Mouse (Mus musculus) right cerebral cortex, postnatal 10 days (tissue): ENCODE measurements around the gene Omp.
A peak's percentile ranks its signal among the peaks of the same experiment; 100 is the strongest.

ENCODE experiments used
- DNase-seq, 2 experiments: peaks; one replicate each; pipeline ENCODE4 v3.0.0; 2021; ENCODE audit warnings: low spot score in 2 of 2

The Omp gene

DNA sequence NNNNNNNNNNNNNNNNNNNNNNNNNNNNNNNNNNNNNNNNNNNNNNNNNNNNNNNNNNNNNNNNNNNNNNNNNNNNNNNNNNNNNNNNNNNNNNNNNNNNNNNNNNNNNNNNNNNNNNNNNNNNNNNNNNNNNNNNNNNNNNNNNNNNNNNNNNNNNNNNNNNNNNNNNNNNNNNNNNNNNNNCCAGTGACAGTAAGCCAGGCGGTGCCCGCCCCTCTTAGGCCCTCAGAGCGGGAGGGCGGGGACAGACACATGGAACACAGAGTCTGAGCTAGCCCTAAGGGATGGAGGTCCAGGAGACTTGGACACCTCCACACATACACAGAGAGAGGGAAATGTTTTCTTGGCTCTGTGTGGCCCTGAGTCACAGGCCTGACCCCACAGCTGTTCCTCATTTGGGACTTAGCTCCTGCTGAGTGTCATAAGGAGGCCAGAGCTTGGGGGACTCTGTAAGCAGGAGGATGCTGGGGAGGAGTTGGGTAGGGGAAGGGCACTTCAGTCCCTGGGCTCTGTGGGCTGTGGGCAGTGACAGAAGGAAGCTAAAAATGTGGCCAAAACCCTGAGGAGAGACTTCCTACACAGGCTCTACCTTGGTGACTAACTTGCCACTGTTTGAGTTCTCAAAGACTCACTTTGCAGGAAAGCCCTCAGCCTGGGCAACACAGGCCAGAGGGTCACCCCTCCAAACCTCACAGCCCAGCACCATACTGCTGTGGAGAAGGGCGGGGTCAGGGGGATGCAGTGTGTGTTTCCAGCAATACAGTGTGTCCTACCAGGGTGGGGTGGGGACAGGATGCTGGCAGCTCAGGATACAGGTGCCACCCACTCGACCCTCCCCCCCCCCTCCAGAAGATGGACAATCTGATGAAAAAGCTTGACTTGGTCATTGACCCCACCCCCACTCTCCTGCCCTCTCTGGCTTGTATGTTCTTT lies 26.1 kb upstream of the Omp start:
- peak in 1 of 2 experiments; percentile 25 for DNase-seq

DNA sequence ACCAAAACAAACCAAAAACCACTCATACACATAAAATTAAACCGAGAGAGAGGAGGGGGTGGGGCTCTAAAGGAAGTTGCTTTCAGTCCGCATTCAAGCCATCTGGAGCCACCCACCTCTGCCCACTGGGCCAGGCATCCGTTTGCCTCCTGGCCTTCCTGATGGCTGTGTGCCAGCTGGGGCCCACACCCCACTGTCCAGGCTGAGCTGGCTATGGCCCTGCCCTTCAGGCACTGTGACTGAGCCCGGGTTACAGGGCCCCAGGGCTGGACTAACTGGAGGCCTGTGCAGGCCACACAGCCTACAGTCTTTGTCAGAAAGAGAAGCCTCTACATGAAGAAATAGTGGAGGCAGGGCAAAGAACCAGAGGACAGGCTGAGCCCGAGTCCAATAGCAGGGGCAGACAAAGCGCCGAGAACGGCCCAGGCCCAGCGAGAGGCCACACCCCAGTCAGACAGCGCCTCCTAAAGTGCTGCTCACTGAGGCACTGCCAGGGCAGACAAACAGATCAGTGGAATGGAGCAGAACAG lies 19.8 kb upstream of the Omp start:
- no peak for DNase-seq

DNA sequence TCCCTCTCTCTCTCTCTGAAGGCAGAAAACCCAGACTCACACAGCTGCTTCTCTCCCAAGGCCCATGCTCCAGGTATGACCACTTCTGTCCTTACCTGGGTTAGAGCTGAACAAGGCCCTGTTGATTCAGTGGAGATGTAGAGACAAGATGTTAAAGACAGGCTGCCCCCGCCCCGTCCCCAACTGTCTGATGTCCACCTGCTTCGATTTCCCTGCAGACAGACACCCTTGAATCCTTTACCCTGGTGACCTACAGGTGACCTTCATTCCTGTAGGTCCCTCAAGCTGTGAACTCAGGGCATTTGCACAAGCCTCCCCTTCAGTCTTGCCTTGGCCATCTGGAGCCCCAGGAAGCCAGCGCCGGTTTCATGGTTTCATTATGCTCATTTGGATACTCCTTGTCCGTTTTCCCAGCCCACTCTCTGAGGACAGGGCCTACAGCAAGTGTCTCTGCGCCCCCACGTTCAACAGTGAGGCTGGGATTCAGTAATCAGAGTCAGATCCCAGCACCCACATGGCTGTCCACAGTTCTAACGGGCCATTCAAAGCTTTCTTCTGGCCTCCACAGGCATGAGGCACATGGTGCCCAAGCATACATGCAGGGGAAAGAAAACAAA lies 19.2 kb upstream of the Omp start:
- DNase-seq = no peak

GRCm38 (mm10) chr7:98163700-98164099 lies 18.4 kb upstream of the Omp start:
- no peak for DNase-seq

GRCm38 (mm10) chr7:98162239-98162638 lies 16.9 kb upstream of the Omp start:
- no peak for DNase-seq

- no peak for DNase-seq
Measured at GRCm38 (mm10) chr7:98160041-98160740, 14.9 kb upstream of the Omp start.

DNA sequence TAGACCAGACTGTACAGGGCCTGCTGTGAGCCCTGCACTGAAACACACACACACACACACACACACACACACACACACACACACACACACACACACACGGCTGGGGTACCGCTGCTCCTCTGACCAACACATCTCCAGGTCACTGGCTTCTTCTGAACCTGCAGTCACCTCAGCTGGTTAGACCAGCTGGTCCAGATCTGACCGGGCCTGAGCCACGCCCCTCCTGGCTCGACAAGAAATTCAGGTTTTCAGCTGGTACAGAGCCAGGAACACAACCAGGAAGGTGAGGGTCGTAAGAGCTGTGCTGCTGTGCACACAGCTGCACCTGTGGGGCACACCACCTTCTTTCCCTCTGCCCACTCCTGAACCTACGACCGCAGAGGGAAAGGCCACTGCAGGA lies 13.2 kb upstream of the Omp start:
- DNase-seq = no peak

GRCm38 (mm10) chr7:98157636-98158332 lies 12.5 kb upstream of the Omp start:
- no peak for DNase-seq

DNA sequence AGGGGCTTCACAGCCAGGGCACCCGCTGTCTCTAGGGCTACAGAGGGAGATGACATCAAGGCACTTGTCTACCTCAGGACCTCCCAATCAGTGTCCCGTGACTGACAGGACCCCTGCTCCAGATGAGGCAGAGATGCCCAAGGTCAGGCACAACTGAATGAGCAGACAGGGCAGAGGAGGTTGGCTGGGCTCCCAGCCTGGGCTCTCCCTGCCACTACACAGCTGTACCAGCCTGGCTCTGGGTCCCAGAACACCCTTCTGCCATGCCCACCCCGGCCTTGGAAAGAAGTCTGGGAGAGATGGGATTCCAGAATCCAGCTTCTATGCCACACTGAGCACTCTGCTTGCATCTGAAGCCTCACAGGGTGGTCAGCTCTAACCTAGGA lies 11.0 kb upstream of the Omp start:
- DNase-seq = no peak

DNA sequence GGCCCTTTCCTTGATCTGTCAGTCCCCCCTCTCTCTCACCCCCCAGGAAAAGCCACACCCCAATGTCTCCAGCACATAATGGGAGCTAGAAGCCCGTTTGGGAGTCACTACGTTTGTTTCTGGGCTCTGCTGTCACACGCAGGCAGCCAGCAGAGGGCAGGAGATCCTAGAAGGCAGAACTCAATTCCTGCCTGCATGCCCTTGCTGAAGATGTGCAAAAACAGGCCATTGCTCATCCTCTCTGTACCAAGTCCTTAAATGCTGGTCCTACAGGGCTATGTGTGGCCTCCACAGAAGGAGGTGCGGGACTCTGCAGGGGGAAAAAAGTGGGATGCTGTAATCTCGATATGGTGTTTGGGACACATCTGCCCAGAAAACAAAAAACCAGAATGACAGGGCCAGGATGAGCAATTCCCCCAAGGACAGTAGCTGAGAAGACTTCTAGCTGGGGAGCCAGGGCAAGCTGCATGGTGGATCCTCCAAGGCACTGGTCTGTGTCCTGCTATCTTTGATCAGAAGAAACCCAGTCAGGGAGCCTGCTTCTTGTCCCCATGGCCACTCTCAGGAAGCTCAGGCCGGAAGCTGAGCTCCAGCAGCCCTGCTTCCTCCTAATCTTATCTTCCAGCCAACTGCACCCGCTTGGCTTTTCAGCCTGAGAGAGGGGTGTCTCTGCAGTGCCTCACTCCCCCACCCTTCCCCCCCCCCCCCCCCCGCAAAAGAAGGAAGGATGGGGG lies 10.4 kb upstream of the Omp start:
- peak; percentile 75 to 84 for DNase-seq

- DNase-seq = no peak
Measured at GRCm38 (mm10) chr7:98153892-98154291, 8.6 kb upstream of the Omp start.

DNA sequence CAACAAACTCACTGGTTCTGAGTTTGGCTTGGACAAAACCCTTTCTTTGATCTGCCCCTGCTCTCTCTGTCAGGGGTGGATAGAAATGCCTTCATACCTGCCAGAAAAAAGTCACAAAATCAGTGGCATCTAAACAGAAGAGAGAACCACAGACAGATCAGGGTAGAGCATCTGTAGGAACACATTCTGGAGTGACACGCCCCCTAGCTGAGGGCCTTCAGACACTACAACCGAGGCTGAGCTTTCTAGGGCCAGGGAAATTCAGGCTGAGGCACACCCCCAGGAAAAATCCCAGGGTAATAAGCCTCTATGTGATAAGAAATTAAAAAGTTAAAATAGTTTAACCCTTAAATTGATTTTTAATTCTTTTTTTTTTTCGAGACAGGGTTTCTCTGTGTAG lies 8.0 kb upstream of the Omp start:
- DNase-seq = no peak

DNA sequence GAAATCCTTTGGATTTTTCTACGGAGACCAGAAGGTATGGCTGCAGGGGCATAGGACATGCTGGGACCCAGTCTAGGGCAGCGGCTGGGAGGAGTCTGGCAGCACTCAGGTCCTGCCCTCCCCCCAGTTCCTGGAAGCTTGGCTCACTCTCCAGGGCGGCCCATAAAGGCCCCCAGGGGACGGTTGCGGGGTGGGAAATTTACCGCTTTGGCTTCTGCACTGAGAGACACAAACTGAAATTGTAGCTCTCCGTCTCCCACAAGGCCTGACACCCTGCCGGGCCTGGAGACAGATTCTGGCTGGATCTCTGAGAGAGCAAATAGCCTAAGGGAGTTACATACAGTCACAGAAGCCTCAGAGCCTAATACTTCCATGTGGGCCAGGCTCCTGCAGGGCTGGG lies 7.1 kb upstream of the Omp start:
- DNase-seq = no peak

DNA sequence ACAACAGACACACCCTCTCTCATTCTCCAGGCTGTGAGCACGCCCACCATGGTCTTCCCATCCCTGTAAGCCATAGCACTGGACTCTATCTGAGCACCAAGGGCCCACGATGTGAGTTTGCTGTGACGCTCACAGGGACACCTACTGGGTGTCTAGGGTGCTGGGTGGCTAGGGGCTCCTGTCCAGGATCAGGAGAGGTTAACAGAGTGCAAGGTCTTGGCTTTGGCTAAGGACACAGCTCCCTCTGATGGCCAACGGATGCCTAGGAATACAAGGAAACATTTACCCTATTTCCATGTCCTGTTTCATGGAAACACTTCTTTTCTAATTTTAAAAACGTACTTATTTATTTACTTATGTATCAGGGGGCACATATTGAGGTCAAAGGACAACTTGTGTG lies 5.2 kb upstream of the Omp start:
- no peak for DNase-seq

GRCm38 (mm10) chr7:98149802-98150201 lies 4.5 kb upstream of the Omp start:
- DNase-seq = no peak

GRCm38 (mm10) chr7:98148721-98149407 lies 3.6 kb upstream of the Omp start:
- no peak for DNase-seq

DNA sequence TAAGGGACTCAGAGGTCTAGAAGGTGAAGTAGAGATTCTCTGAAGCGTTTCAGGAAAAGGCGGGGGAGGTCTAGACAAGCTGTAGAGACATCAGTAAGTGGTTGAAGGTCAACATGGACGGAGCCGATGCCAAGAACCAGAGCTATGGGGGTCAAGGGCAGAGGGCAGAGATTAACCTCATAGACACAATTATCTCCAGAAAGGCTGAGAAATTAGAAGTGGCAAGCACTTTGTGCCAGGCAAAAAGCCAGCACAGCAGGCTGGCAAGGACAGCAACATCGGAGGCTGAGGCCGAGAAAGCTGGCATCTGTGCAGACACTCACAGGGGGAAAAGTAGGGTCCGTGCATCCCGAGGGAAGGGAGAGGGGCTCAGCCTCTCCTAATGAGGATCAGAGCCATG lies 2.5 kb upstream of the Omp start:
- DNase-seq = no peak

- no peak for DNase-seq
Measured at GRCm38 (mm10) chr7:98146447-98146845, 1.1 kb upstream of the Omp start.

GRCm38 (mm10) chr7:98145842-98146446 lies 642 bp upstream of the Omp start:
- DNase-seq = no peak

DNA sequence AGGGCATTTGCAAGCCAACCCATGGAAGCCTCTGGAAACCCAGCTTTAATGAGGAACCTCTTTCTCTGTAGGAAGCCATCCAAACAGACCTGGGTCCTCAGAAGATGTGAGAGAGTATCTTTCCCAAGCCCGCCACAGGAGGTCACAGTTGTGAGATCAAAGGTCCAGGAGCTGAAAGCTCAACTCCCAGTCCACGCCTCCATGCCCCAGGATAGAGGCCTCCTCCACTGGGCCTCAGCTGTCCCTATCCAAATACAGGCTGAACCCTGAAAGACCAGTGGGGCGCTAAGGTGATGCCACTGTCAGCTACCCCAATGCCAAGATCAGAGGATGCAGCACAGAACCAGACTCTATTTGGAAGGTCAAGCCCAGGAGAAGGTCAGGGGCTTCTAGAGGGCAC lies 2.7 kb downstream of the Omp start:
- DNase-seq = no peak
